Mouse (Mus musculus) fat pad, adult 2 months (tissue): ENCODE data around the gene Vmn2r72.

ENCODE experiments used
- DNase-seq: peaks from one replicate; pipeline ENCODE4 v3.0.0-alpha.2; 2011; ENCODE audit warnings: low read depth, low spot score; ENCODE audit errors: extremely low read depth

Vmn2r72 gene

GRCm38 (mm10) chr7:85754997-85755396 lies at the start of gene Vmn2r72:
TSS of gene Vmn2r72 (minus strand) at chr7:85755097.
- no peak for DNase-seq
